Mouse (Mus musculus) right cerebral cortex, postnatal 4 days (tissue): ENCODE results near the gene Zfp646.
"Not testable (repeated sequence)": the region's sequence is repeated elsewhere in the genome, so short reads cannot be mapped to it uniquely, and the experiment has no call there.

Experiments used
- DNase-seq: peaks from one replicate; pipeline ENCODE4 v3.0.0-alpha.2; 2022

Gene Zfp646

DNA sequence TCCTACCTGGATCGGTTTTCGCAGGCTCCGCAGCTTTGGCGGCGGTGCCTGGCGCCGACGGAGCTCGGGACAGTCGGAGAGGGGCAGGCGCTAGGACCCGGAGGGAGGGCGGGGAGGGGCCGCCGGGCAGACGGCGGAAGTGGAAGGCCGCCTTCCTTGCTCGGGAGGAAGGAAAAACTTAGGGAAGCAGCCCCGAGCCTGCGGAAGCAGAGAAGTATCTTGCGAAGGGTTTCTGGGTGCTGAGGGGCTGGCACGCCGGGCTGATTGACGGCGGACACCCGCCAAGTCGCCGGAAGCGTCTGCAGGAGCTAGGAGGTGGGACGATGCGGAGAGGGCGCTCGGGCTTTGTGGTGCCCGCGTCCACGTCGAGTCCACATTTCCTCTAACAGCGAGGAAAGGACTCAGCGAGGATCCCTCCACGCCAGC is at the start of gene Zfp646:
Zfp646 (plus strand) TSS at position 181 of the 426 bp plus-strand sequence.
- peak; percentile 76 for DNase-seq

DNA sequence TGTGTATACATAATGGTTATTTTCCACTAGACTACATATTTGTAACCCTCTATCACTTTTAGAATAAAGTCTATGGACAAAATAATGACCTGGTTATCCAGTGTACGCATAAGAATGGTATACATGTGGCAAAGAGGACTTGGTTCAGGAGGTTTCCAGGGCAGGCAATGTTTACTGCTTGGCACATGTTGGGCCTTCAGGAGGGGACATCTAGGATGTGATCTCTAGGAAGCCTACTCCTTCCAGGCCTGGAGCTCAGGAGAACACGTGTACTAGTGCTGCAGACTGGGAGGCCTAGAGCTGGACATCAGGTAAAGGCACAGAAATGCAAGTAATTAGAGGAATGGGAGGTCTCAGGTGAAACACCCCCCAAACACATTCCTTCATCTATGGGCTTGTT is 40.5 kb upstream of the Zfp646 start:
- no peak for DNase-seq

DNA sequence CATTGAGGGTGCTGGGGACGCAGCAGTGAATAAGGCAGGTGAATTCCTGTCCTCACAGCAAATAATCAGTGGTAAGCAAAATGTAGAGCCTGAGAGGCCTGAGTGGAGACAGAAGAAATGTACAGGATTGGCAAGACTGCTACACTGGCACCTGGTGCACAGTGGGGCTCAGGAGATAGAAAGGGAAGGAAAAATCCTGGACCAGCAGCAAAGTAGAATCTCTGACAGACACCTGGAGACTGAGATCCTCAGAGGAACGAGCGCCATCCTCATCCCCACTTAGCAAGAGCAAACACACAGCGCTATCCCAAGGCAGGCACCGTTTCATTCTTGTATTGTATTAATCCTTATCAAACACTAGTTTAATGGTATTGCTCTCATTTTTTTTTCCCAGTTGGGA is 38.5 kb upstream of the Zfp646 start:
- no peak for DNase-seq

DNA sequence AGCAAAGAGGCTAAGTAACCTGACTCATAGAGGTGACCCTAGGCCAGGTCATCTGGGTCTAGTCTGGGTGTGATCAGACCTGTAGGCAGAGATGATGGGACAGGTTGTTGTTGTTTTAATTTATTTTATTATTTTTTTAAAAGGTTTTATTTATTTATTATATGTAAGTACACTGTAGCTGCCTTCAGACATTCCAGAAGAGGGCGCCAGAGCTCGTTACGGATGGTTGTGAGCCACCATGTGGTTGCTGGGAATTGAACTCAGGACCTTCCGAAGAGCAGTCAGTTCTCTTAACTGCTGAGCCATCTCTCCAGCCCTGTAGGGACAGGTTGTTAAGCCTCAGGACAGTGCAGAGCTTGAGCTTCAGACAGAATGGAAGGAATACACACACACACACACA is 38.1 kb upstream of the Zfp646 start:
- not testable (repeated sequence) for DNase-seq

DNA sequence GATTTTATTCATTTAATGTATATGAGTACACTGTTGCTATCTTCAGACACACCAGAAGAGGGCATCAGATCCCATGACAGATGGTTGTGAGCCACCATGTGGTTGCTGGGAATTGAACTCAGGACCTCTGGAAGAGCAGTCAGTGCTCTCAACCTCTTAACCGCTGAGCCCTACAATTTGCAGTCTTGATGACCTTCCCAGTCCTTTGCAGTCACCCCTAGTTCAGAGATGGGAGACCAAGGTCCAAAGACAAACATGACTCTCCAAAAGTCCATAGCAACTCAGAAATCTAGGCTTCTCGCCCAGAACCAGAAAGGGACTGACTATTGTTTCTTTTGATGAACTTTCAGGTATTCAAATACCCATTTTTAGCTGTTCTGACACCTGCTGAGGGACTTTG is 36.0 kb upstream of the Zfp646 start:
- DNase-seq, result not testable (repeated sequence)

DNA sequence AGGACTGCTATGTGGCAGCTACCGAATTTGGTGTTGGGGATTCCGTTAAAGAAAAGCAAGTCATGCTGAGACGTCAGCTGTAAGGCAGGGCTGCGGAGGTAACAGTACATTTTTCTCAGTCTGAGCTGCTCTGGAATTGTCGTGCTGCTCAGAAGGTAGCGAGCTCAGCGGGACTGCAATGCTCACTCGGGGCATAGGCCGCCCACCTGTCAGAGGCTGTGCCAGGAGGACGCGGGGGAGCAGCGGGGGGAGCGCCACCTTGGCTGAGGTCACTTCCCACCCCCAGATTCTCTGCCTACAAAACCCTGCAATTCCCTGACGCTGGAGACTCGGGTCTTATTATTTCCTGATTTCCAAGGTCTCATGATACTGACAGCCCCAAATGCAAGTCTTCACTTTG is 35.1 kb upstream of the Zfp646 start:
- peak; percentile 42 for DNase-seq

DNA sequence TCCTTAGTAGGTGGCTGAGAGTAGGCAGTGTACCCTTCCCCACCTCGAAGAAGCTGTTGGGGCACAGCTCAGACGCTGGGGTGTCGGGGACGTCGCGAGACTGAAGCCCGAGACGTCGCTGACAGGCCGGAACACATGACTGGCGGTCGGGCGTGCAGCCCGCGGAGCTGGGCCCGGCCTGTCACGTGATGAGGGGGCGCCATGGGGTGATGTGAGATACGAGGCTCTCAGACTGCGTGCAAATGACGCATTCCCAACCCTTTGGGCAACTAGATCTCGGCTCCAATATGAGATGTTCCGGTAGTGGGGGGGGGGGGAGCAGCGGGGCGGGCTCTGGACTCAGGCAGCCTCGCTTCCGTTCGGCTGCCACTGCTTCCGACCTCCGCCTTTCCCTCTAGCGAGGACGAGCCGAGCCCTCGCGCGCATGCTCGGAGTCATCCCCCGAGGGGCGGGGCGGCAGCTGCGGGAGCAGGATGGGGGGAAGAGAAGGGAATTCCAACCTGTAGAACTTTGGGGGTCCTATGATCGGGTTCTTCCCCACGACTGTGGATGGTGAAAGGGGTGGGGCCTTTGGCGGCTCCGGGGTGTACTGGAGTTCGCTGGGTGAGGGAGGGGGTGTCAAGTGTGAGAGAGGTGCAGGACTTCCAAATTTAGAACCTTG is 34.6 kb upstream of the Zfp646 start:
- DNase-seq, result peak; percentile 93

DNA sequence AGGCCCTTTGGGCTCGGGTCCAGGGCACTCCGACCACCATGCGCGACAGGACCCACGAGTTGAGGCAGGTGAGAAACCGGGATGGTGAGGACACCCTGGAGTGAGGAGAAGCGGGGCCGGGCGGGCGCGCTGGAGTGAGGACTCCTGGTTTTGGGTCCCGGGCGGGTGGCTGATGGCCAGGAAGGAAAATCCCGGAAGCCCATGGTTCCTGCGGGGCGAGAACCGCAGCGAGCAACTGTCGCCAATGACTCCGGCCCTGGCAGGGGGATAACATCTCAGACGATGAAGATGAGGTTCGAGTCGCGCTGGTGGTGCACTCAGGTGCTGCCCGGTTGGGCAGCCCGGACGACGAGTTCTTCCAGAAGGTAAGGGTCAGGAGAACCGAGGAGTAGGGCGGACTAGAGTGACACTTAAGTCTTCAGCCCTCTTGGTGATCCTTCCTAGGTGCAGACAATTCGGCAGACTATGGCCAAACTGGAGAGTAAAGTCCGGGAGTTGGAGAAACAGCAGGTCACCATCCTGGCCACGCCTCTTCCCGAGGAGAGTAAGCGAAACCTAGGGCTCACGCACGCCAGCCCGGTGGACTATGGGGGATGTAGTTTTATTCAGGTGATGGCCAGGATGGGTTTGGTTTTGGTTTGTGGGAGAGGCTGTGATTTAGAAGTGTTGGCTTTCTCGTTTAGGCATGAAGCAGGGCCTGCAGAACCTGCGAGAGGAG is 33.9 kb upstream of the Zfp646 start:
- DNase-seq, result peak; percentile 71

DNA sequence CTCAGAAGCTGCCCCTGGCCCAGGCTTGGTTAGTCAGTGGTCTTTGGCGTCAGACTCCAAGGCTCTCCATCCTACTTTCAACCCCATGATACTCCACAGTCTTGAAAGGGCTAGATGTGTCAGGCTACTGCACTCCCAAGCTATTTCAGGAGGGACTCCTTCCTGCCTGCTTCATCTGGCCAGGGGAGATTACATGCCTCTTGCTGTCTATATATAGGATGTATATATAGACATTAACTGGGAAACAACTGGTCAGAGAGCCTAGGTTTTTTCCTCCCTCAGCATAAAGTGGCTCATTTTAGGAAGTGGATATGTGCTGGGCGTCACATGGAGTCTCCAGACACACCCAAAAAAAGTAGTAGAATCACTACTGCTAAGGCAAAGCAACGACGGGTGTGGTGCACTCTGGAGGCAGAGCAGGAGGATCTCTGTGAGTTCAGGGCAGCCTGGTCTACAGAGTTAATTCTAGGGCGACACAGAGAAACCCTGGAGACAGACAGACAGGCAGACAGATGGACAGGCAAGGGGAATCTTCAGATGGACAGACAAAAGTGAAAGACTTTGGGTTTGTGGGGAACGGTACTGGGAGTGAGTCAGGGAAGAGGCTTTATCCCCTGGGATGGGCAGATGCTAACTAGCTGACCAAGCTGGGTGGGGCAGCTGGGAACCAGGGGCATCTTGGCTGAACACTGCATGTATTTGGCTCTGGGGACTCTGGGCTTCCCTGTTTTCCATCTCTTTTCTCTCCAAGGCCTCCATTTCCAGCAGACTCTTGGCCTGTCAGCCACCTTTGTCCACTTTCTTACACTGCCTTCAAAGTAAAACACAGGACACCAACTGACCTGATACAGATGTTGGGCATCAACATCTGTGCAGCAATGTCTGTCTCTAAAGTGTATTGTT is 25.8 kb upstream of the Zfp646 start:
- no peak for DNase-seq

DNA sequence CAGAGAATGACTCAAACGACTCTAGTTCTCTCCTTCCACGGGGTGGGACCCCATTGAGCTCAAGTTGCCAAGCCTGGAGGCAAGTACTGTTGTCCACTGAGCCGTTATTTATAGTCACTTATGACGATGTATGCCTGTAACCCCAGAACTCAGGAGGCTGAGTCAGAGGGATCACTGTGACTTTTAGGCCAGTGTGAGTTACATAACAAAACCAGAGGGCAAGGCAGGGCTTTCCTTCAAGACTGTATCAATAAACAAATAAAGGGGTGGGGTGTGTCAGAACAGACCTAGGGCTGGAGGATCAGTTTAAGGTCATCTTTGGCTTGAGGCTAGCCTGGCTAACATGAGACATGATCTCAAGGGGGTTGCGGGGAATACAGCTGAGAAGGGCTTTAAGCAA is 25.1 kb upstream of the Zfp646 start:
- DNase-seq, result no peak

DNA sequence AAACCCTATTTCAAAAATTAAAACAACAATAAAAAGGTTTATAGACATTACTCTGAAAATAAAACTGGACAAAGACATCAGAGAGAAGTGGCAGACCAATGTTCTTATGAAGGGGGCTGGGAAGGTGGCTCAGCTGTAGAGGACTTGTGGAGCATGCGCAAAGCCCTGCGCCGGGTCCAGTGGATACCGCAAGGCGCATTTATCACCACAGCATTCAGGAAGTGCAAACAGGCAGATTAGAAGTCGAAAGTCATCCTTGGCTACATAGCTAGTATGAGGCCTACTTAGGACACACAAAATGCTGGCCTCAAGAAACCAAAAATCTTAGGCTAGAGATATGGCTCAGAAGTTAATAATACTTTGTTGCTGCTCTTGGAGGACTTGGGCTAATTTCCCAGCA is 17.8 kb upstream of the Zfp646 start:
- DNase-seq, result no peak

DNA sequence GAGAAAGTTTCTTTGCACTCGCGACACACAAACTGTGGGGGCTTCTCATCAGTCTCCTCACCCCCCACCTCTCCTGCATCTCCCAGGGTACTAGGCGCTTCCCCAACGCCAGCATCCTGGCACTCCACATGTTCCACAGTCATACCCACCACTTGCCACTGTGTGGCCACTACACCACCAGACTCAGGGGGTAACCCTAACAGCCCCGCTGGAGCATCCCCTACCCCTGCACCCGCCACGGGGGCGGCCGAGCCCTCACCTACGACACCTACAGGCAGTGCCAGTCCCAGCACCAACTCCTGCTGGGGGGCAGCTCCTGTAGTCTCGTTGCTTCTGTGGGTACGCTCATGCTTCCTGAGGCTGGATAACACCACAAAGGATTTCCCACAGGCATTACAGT is 9.6 kb upstream of the Zfp646 start:
- no peak for DNase-seq

DNA sequence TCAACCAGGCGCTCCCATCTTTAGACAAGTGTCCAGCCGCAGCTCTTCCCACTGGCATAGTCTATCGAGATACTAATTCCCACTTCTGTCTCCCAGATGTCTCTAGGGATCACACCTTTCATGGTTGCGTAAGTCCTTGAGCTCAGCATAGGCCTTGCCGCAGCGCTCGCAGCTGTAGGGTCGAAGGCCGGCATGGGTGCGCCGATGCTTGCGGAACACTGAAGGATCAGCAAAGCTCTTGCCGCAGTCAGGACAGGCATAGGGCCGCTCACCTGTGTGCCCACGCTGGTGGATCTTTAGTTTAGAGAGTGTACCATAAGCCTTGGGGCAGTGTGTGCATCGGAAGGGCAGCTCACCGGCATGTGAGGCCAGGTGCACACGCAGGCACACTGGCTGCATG is 8.4 kb upstream of the Zfp646 start:
- no peak for DNase-seq

DNA sequence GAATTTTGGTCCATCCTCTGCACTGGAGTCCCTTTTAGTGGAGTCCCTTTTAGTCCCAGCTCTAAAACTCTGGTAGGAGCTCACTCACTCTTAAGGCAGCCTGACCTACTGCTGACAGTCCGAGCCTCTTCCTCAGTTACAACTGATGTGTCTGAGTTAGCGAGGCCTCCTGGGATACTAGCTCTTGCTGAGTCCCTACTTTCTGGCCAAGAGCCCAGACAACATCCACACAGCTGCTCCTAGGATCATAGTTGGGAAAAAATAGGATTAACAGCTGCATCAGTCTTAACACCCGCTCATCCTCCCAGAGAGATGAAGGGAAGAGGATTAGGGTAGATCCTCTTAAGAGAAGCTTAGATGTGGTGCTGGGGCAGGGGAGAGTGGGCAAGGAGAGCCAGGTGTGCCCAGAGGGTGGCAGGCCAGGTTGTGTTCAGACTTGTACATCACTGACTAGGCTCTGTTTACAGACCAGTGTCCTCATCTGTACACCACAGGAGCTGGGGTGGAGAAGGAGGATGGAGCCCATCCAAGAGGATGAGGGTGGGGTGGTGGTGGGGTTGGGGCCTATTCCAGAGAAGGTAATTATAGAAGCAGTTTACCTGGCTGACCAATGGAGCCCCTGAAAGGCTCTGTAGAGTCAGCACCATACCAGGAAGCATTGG is 6.7 kb upstream of the Zfp646 start:
- no peak for DNase-seq

DNA sequence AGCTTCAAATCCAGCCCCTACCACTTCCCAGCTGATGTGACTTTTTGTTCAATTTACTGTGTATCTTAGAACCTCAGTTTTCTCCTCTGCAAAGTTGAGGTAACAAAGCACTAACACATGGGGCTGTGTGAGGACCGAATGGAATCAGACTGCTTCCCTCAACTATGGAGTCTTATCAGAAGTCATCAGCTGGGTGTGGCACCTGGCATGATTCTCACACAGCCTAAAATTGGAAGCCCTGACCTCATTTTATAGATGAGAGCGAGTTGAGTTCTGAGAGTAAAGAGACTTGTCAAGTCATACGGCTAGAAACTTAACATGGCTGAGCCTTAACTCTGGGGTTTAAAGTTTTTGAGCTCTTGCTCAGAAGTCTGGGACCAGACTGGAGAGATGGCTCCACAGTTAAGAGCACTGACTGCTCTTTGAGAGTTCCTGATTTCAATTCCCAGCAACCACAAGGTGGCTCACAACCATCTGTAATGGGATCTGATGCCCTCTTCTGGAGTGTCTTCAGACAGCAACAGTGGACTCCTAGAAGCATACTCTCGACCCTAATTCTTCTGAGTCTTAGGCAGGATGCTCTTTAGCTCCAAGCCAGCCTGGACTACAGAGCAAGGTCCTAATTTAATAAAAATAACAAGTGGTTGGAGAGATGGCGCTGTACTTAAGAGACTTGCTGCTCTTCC is 5.7 kb upstream of the Zfp646 start:
- no peak for DNase-seq

DNA sequence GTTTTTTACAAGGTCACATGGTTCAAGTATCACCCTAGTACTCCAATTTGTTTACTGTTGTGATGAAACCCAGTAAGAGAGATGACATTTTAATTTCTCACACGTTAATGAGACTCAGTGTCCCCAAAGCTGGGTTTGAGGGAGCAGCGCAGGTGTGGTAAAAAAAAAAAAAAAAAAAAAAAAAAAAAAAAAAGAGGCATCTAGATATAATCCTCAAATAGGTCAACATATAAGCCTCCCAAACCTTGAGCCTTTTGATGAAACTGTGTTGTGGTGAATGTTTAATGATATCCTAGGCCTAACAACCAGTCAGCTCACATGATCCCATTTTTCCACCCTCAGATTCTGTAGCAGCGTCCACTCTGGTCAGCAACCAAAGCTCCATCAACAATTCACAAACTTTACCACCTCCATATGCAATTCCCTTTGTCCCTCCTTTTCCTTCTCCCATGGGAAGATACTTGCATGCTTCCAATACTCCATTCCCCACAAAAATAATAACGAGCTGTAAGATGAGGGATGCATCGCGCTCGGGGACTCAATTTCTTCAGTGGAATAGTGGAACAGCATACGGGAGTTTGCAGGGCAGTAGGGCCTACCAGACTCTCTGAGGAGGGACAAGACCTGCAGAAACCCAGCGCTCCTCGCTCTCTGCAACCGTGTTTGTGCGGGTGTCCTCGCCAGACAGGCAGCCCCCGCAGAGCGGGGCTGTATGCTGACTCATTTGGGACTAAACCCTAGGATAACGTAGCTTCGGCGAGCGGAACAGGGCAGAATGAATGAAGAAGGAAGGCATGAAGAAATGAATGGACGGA is 1.0 kb upstream of the Zfp646 start:
- DNase-seq, result no peak

DNA sequence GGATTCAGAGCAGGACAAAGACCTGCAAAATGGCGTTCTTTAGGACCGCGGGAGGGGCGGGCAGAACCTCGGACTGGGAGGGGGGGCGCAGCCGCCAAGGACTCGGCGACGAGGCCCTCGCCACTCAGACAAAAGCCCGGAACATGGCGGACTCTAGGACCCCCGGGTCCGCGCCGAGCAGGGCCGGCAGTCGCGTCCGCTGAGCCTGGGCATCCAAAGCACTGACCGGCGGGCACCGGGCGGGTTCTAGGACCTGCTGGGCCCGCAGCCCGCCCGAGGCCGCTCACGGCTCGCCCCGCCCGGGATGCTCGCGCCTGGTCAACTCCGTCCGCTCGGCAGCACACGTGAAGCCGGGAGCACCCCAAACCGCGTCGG is 407 bp upstream of the Zfp646 start:
- DNase-seq, result peak; percentile 91

DNA sequence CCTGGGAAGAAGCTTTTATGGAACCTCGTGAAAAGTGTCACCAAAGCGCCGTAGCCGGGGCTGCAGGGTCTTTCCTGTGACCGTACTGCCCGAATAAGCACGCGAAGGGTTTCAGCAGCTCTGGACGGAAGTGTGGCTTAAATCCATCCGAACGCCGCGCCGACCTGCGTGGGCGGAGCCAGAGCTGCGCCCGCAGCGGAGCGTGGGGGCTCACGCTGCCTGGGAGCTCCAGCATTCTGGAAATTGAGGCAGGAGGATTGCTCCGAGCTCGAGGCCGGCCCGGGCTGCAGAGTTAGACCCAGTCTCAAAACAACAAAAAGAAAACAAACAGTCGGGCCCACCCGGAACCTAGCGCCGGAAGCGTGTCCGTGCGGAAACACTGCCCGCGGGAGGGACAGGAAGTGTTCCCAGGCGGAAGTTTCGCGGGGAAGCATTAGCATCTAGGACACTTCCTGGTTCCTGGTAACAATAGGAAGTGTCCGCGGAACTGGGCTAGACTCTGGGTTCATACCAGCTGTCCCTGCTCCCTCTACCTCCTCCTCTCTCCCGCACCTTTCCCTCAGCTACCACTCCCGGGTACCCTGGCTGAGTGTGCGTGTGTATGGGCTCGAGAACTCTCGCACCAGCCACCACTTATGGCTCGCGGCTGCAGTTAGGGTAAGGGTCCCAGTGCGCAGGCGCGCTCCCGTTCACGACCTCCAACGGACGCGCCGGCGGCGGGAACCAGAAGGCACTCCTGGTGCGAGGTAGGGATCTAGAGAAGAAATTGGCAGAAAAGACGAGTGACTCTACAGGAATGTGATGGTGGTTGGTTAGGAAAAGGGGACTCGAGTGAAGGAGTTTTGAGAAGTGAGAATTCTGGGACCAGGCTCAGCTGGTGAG is 687 bp downstream of the Zfp646 start, which contains the start of gene Zfp668:
Zfp668 (minus strand) TSS at position 362 of the 882 bp plus-strand sequence.
- DNase-seq, result peak; percentile 88

DNA sequence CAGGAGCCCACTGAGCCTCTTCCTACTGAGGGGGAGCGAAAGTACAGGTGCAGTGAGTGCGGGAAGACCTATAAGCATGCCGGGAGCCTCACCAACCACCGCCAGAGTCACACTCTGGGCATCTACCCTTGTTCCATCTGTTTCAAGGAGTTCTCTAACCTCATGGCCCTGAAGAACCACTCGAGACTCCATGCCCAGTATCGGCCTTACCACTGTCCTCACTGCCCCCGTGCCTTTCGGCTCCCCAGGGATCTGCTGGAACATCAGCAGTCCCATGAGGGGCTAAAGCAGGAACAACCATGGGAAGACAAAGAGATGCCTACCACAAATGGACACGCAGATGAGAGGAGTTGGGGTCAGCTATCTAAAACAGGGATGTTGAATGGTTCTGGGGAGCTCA is 3.3 kb downstream of the Zfp646 start:
- no peak for DNase-seq

DNA sequence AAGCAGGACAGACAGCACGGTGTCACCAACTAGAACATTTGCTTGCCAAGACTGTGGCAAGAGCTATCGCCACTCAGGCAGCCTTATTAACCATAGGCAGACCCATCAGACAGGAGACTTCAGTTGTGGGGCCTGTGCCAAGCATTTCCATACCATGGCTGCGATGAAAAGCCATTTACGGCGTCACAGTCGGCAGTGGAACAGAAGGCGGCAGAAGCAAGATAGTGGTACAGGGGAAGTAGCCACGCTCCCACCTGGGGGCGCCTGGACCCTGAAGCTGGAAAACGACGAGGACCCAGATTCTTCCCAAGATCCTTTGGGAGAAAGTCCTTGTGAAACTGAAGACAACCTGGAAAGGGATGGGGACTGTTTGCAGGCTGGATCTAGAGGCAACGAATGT is 4.4 kb downstream of the Zfp646 start:
- no peak for DNase-seq

DNA sequence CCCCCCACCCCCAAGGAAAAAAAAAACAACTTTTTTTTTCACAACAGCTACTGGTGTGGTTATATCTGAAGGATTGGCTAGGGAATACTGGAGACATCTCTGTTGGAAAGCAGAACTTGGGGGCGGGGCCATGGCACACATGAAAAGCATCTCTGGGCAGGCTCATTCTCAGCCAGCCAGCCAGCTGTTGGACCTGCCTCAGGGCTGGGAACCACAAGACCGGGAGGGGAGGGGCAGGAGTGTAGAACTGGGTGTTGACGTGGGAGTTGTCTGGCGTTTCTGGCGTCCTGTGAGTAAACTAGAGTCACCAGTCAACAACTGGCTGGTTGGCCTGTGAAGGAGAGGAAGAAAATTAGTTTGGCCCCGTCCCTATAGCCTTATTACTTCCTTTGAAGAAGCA is 9.9 kb downstream of the Zfp646 start:
- no peak for DNase-seq
